Comparison of ENCODE assay signal across 17 mouse cellular contexts in the genomic region with DNA sequence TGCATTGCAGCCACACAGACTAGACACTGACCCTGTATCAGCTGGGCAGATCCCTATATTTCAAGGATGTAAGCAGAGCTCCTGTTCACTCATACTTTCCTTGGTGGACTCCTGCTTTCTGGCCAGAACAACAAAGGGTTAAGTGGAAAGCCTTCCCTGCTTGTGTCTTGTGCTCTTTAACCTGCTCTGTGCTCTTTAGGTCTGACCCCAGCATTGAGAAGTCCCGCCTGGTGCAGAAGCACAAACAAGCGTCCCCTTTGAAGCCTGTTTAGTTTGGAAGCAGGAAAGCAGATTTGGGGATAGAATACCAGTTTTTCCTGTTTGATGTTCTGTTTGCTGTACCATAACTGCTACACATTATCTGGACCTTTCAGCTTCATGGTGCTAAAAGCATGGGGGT. TPM values are rescaled to one million over a fixed set of nuclear protein-coding genes. Genes with fewer than 3 reads are reported as not detected.
A peak's percentile ranks its signal among the peaks of the same experiment; 100 is the strongest.
DNase-seq lines count a peak whose midpoint lies in the region; ATAC-seq and TF ChIP-seq lines count a peak whose summit lies in the region.
"Had no signal": no experiment of that assay in that cellular context is flagged by ENCODE, and none has a peak within 500 bp of the region (broad histone marks: within the 10 kb centered on the region; RNA-seq: fewer than 3 reads in every experiment).

No protein-coding gene starts in this region.

- peak; percentile 7 for DNase-seq in heart, adult 8-10 months (ENCODE audit: low spot score)
- no peak for DNase-seq in heart, embryonic 10.5 days (ENCODE audit: low spot score)
- no peak for DNase-seq in kidney, postnatal 0 days (ENCODE audit: low spot score)
- DNase-seq in kidney, adult 18-20 months, result no peak
- no peak for DNase-seq in frontal cortex, postnatal 25 days (ENCODE audit: low spot score in 2 of 2)
- no peak for DNase-seq in frontal cortex, postnatal 14 days (ENCODE audit: low spot score in 2 of 2)
- DNase-seq: B cell, adult 2 months; cerebellum, adult 9-11 months; embryo, embryonic 11 days; left cerebral cortex, postnatal 4 days; right cerebral cortex, postnatal 14 days; thymus, adult 2 months had no signal

- WGBS in heart, embryonic 10.5 days, result 57% methylated on average over 2 of the region's 2 CpGs
- WGBS in kidney, postnatal 0 days, result 35% methylated on average over 2 of the region's 2 CpGs
- WGBS in embryonic facial prominence, embryonic 15.5 days, result 41% methylated on average over 2 of the region's 2 CpGs
- WGBS in limb, embryonic 12.5 days, result 38% methylated on average over 2 of the region's 2 CpGs

- H3K9ac ChIP-seq in kidney, postnatal 0 days (ENCODE audit: low read depth, low read length), result no peak overlapping the region
- H3K9ac ChIP-seq in embryonic facial prominence, embryonic 15.5 days, result no peak overlapping the region
- H3K9ac ChIP-seq in limb, embryonic 12.5 days (replicated peaks), result no peak overlapping the region
- H3K9ac ChIP-seq: liver, embryonic 15.5 days had no signal

- peaks cover 34% of the 10 kb centered on the region for H3K36me3 ChIP-seq in heart, embryonic 10.5 days
- H3K36me3 ChIP-seq in kidney, postnatal 0 days (ENCODE audit: insufficient read depth, low read length), result peaks cover 8% of the 10 kb centered on the region; the same call in 1 of the 2 replicates
- peaks cover 29% of the 10 kb centered on the region for H3K36me3 ChIP-seq in embryonic facial prominence, embryonic 15.5 days
- H3K36me3 ChIP-seq in limb, embryonic 12.5 days, result peaks cover 51% of the 10 kb centered on the region

- H3K4me2 ChIP-seq in kidney, postnatal 0 days (ENCODE audit: low read length), result no peak overlapping the region
- no peak overlapping the region for H3K4me2 ChIP-seq in embryonic facial prominence, embryonic 15.5 days (replicated peaks)
- no peak overlapping the region for H3K4me2 ChIP-seq in limb, embryonic 12.5 days
- H3K4me2 ChIP-seq: liver, embryonic 15.5 days had no signal

- no peak for TF ChIP-seq CTCF in kidney, postnatal 0 days (IDR thresholded peaks at IDR 0.05; ENCODE audit: low read depth)

- H3K27ac ChIP-seq in heart, embryonic 10.5 days, result no peak overlapping the region
- H3K27ac ChIP-seq in kidney, postnatal 0 days, result peak overlapping the region; percentile 71
- peak overlapping the region; percentile 23; the same call in 1 of the 2 replicates for H3K27ac ChIP-seq in embryonic facial prominence, embryonic 15.5 days (replicated peaks)
- H3K27ac ChIP-seq in limb, embryonic 12.5 days, result 0 out of 2 replicates have a peak overlapping the region, but pooled peaks have one; percentile 17
- H3K27ac ChIP-seq: hindbrain, postnatal 0 days; liver, embryonic 15.5 days had no signal

- peak; percentile 7; the same call in 1 of the 2 replicates for ATAC-seq in kidney, postnatal 0 days (replicated peaks; ENCODE audit: low FRiP score, low read depth)
- no peak for ATAC-seq in embryonic facial prominence, embryonic 15.5 days (ENCODE audit: insufficient number of reproducible peaks, low FRiP score, low TSS enrichment, low read depth)
- no peak for ATAC-seq in limb, embryonic 12.5 days (ENCODE audit: insufficient number of reproducible peaks, insufficient read depth, low FRiP score, low TSS enrichment, low read depth)
- ATAC-seq: hindbrain, postnatal 0 days had no signal

- H3K27me3 ChIP-seq in heart, embryonic 10.5 days (ENCODE audit: insufficient read depth, poor library complexity, severe bottlenecking), result peaks cover 6% of the 10 kb centered on the region
- H3K27me3 ChIP-seq in kidney, postnatal 0 days (ENCODE audit: insufficient read depth, low read length), result no peaks in the 10 kb centered on the region
- H3K27me3 ChIP-seq in embryonic facial prominence, embryonic 15.5 days, result no peaks in the 10 kb centered on the region
- peaks cover 2% of the 10 kb centered on the region; the same call in 1 of the 2 replicates for H3K27me3 ChIP-seq in limb, embryonic 12.5 days

- H3K4me3 ChIP-seq in heart, embryonic 10.5 days, result no peak overlapping the region
- H3K4me3 ChIP-seq in kidney, postnatal 0 days (replicated peaks; ENCODE audit: low read depth, low read length), result no peak overlapping the region
- H3K4me3 ChIP-seq in embryonic facial prominence, embryonic 15.5 days (replicated peaks), result no peak overlapping the region
- no peak overlapping the region for H3K4me3 ChIP-seq in limb, embryonic 12.5 days (replicated peaks)
- H3K4me3 ChIP-seq: liver, embryonic 15.5 days had no signal

- no peaks in the 10 kb centered on the region for H3K9me3 ChIP-seq in heart, embryonic 10.5 days
- no peaks in the 10 kb centered on the region for H3K9me3 ChIP-seq in kidney, postnatal 0 days (replicated peaks; ENCODE audit: low read length)
- no peaks in the 10 kb centered on the region for H3K9me3 ChIP-seq in embryonic facial prominence, embryonic 15.5 days (replicated peaks)
- H3K9me3 ChIP-seq in limb, embryonic 12.5 days, result no peaks in the 10 kb centered on the region
- H3K9me3 ChIP-seq: liver, embryonic 15.5 days had no signal

- H3K4me1 ChIP-seq in heart, embryonic 10.5 days, result peaks cover 34% of the 10 kb centered on the region
- peaks cover 17% of the 10 kb centered on the region; the same call in 1 of the 2 replicates for H3K4me1 ChIP-seq in kidney, postnatal 0 days (replicated peaks; ENCODE audit: insufficient read depth, low read length)
- H3K4me1 ChIP-seq in embryonic facial prominence, embryonic 15.5 days, result peaks cover 34% of the 10 kb centered on the region
- peaks cover 43% of the 10 kb centered on the region for H3K4me1 ChIP-seq in limb, embryonic 12.5 days (replicated peaks)

RNA-seq across cellular contexts. Expression of gene Hic1, which starts 11.4 kb away (rescaled TPM):
- 10 to 100 TPM in 3 of 4 experiments, 1 to 10 TPM in 1; 7.6 to 19.4 (median 16.8) TPM for total RNA-seq in heart, adult 8-10 months (2022)
- 1.9 and 2.1 TPM in 2 replicates for polyA plus RNA-seq in heart, embryonic 10.5 days (2016; fragmentation: Nextera tagmentation; extraction: Ambion mirVana)
- polyA plus RNA-seq in kidney, postnatal 0 days (2015; fragmentation: Nextera tagmentation; extraction: Ambion mirVana), result 18.5 and 26.9 TPM in 2 replicates
- 17.7 and 19.8 TPM in 2 replicates for polyA plus RNA-seq in embryonic facial prominence, embryonic 15.5 days (2015; fragmentation: Nextera tagmentation; extraction: Ambion mirVana)
- 30.3 and 35.5 TPM in 2 replicates for polyA plus RNA-seq in limb, embryonic 12.5 days (2016; fragmentation: Nextera tagmentation; extraction: Ambion mirVana)
- total RNA-seq: granulocyte monocyte progenitor cell, adult 5-6 weeks had no signal

RNA-seq across cellular contexts. Expression of gene Ovca2, which starts 20.7 kb away (rescaled TPM):
- total RNA-seq in heart, adult 8-10 months (2022), result 1 to 10 TPM; 5.6 to 6.9 (median 5.9) TPM
- polyA plus RNA-seq in heart, embryonic 10.5 days (2016; fragmentation: Nextera tagmentation; extraction: Ambion mirVana), result 24.0 and 29.0 TPM in 2 replicates
- polyA plus RNA-seq in kidney, postnatal 0 days (2015; fragmentation: Nextera tagmentation; extraction: Ambion mirVana), result 26.6 and 28.3 TPM in 2 replicates
- 23.8 and 25.1 TPM in 2 replicates for polyA plus RNA-seq in embryonic facial prominence, embryonic 15.5 days (2015; fragmentation: Nextera tagmentation; extraction: Ambion mirVana)
- polyA plus RNA-seq in limb, embryonic 12.5 days (2016; fragmentation: Nextera tagmentation; extraction: Ambion mirVana), result 29.6 and 31.0 TPM in 2 replicates

RNA-seq across cellular contexts. Expression of gene Dph1, which starts 33.1 kb away (rescaled TPM):
- total RNA-seq in heart, adult 8-10 months (2022), result 10 to 100 TPM in 2 of 4 experiments, 1 to 10 TPM in 2; 8.1 to 11.2 (median 9.7) TPM
- polyA plus RNA-seq in heart, embryonic 10.5 days (2016; fragmentation: Nextera tagmentation; extraction: Ambion mirVana), result 26.8 and 28.0 TPM in 2 replicates
- polyA plus RNA-seq in kidney, postnatal 0 days (2015; fragmentation: Nextera tagmentation; extraction: Ambion mirVana), result 26.3 TPM in 2 replicates
- polyA plus RNA-seq in embryonic facial prominence, embryonic 15.5 days (2015; fragmentation: Nextera tagmentation; extraction: Ambion mirVana), result 20.5 and 21.0 TPM in 2 replicates
- 24.0 and 25.5 TPM in 2 replicates for polyA plus RNA-seq in limb, embryonic 12.5 days (2016; fragmentation: Nextera tagmentation; extraction: Ambion mirVana)

RNA-seq across cellular contexts. Expression of gene Rtn4rl1, which starts 35.7 kb away (rescaled TPM):
- total RNA-seq in heart, adult 8-10 months (2022), result 1 to 10 TPM; 5.2 to 7.9 (median 6.8) TPM
- 9.7 and 16.6 TPM in 2 replicates for polyA plus RNA-seq in heart, embryonic 10.5 days (2016; fragmentation: Nextera tagmentation; extraction: Ambion mirVana)
- polyA plus RNA-seq in kidney, postnatal 0 days (2015; fragmentation: Nextera tagmentation; extraction: Ambion mirVana), result 4.2 and 4.6 TPM in 2 replicates
- 6.4 and 7.3 TPM in 2 replicates for polyA plus RNA-seq in embryonic facial prominence, embryonic 15.5 days (2015; fragmentation: Nextera tagmentation; extraction: Ambion mirVana)
- 1.5 and 2.1 TPM in 2 replicates for polyA plus RNA-seq in limb, embryonic 12.5 days (2016; fragmentation: Nextera tagmentation; extraction: Ambion mirVana)
